ENCODE assay signal across 29 mouse cellular contexts in genomic region chr5:82324354-82324753, GRCm38 (mm10).
"Had no signal": no experiment of that assay in that cellular context is flagged by ENCODE, and none has a peak within 500 bp of the region (broad histone marks: within the 10 kb centered on the region; RNA-seq: fewer than 3 reads in every experiment).

No protein-coding gene starts in this region.

- H3K27ac ChIP-seq: heart, embryonic 10.5 days; hindbrain, embryonic 10.5 days; hindbrain, embryonic 12.5 days; hindbrain, embryonic 14.5 days; intestine, embryonic 15.5 days; kidney, embryonic 15.5 days; kidney, postnatal 0 days; left cerebral cortex, adult 2 months; limb, embryonic 10.5 days; limb, embryonic 12.5 days; liver, embryonic 13.5 days; liver, embryonic 15.5 days had no signal

- H3K9me3 ChIP-seq: heart, embryonic 10.5 days; heart, embryonic 12.5 days; hindbrain, embryonic 10.5 days; hindbrain, embryonic 12.5 days; intestine, embryonic 15.5 days; kidney, embryonic 15.5 days; limb, embryonic 10.5 days; limb, embryonic 12.5 days; liver, embryonic 13.5 days; liver, embryonic 15.5 days had no signal

- ATAC-seq: hindbrain, embryonic 16.5 days; inflammation-experienced regulatory T-cells, adult 6 months; intestine, embryonic 15.5 days; intestine, postnatal 0 days; liver, postnatal 0 days had no signal

- H3K4me2 ChIP-seq: heart, embryonic 12.5 days; hindbrain, embryonic 12.5 days; hindbrain, embryonic 14.5 days; intestine, embryonic 15.5 days; kidney, embryonic 15.5 days; limb, embryonic 12.5 days; liver, embryonic 11.5 days; liver, embryonic 13.5 days; liver, embryonic 15.5 days had no signal

- DNase-seq: gastrocnemius, postnatal 10 days; gastrocnemius, postnatal 25 days; heart, adult 18-20 months; heart, postnatal 10 days; heart, postnatal 4 days; kidney, adult 2 months; kidney, adult 9 months; kidney, postnatal 14 days; kidney, postnatal 36 days; layer of hippocampus, adult 9-11 months; liver; liver, embryonic 13.5 days; liver, postnatal 0 days had no signal

- H3K36me3 ChIP-seq: heart, embryonic 10.5 days; heart, embryonic 12.5 days; hindbrain, embryonic 10.5 days; hindbrain, embryonic 12.5 days; intestine, embryonic 15.5 days; kidney, embryonic 15.5 days; limb, embryonic 10.5 days; limb, embryonic 12.5 days; liver, embryonic 13.5 days; liver, embryonic 15.5 days had no signal

- H3K27me3 ChIP-seq: heart, embryonic 12.5 days; hindbrain, embryonic 12.5 days; intestine, embryonic 15.5 days; kidney, embryonic 15.5 days; limb, embryonic 12.5 days; liver, embryonic 13.5 days; liver, embryonic 15.5 days had no signal

- H3K4me3 ChIP-seq: heart, embryonic 10.5 days; heart, embryonic 12.5 days; hindbrain, embryonic 10.5 days; hindbrain, embryonic 12.5 days; intestine, embryonic 15.5 days; kidney, embryonic 15.5 days; left cerebral cortex, adult 2 months; limb, embryonic 10.5 days; limb, embryonic 12.5 days; liver, embryonic 13.5 days; liver, embryonic 15.5 days had no signal

- H3K9ac ChIP-seq: heart, embryonic 12.5 days; hindbrain, embryonic 12.5 days; hindbrain, embryonic 14.5 days; intestine, embryonic 15.5 days; kidney, embryonic 15.5 days; limb, embryonic 12.5 days; liver, embryonic 13.5 days; liver, embryonic 15.5 days; liver, postnatal 0 days had no signal

- H3K4me1 ChIP-seq: heart, embryonic 10.5 days; heart, embryonic 12.5 days; hindbrain, embryonic 10.5 days; hindbrain, embryonic 12.5 days; intestine, embryonic 15.5 days; kidney, embryonic 15.5 days; limb, embryonic 10.5 days; limb, embryonic 12.5 days; liver, embryonic 13.5 days; liver, embryonic 15.5 days had no signal
